In genomic region chr1:92774743-92775692, GRCm38 (mm10) we compare ENCODE assay signal across 8 mouse cellular contexts. TPM values are rescaled to one million over a fixed set of nuclear protein-coding genes. Genes with fewer than 3 reads are reported as not detected.
DNase-seq lines count a peak whose midpoint lies in the region; ATAC-seq and TF ChIP-seq lines count a peak whose summit lies in the region.

No protein-coding gene starts in this region.

- H3K27me3 ChIP-seq in hindbrain, postnatal 0 days (ENCODE audit: insufficient read depth, low read length), result no peaks in the 10 kb centered on the region
- H3K27me3 ChIP-seq in midbrain, embryonic 14.5 days (ENCODE audit: control insufficient read depth, insufficient read depth, low read length), result no peaks in the 10 kb centered on the region

- H3K4me2 ChIP-seq in hindbrain, postnatal 0 days (ENCODE audit: low read depth, low read length), result 0 out of 2 replicates have a peak overlapping the region, but pooled peaks have one; percentile 11
- no peak overlapping the region for H3K4me2 ChIP-seq in midbrain, embryonic 14.5 days (ENCODE audit: low read length)

- H3K36me3 ChIP-seq in hindbrain, postnatal 0 days (ENCODE audit: insufficient read depth, low read length), result no peaks in the 10 kb centered on the region
- no peaks in the 10 kb centered on the region for H3K36me3 ChIP-seq in midbrain, embryonic 14.5 days (ENCODE audit: control insufficient read depth, insufficient read depth, low read length)

- no peak for TF ChIP-seq CTCF in hindbrain, postnatal 0 days (IDR thresholded peaks at IDR 0.05; ENCODE audit: low read depth)

- no peak overlapping the region for H3K27ac ChIP-seq in hindbrain, postnatal 0 days
- no peak overlapping the region for H3K27ac ChIP-seq in midbrain, embryonic 14.5 days (replicated peaks; ENCODE audit: low read depth, low read length)

- no peak overlapping the region for H3K4me3 ChIP-seq in hindbrain, postnatal 0 days (ENCODE audit: low read length)
- H3K4me3 ChIP-seq in midbrain, embryonic 14.5 days (replicated peaks; ENCODE audit: low read depth, low read length), result no peak overlapping the region

- 46% methylated on average over 16 of the region's 16 CpGs for WGBS in hindbrain, postnatal 0 days
- WGBS in midbrain, embryonic 14.5 days, result 44% methylated on average over 16 of the region's 16 CpGs

- peak; percentile 58 for ATAC-seq in activated CD4-positive, CD25-positive, alpha-beta regulatory T cell, adult 4 months
- ATAC-seq in hindbrain, postnatal 0 days, result peak; percentile 22; the same call in 1 of the 2 replicates
- no peak for ATAC-seq in midbrain, embryonic 14.5 days (ENCODE audit: low FRiP score, low TSS enrichment)
- ATAC-seq in frontal cortex, adult (ENCODE audit: low TSS enrichment), result no peak; the same call in 1 of the 2 replicates

- intact Hi-C loops in heart, postnatal 25 days (cut with DNase I), result loop anchor here (5.0 kb wide), 2 partner anchors 48 to 78 kb away; no protein-coding TSS in a partner anchor

- H3K9me3 ChIP-seq in hindbrain, postnatal 0 days (ENCODE audit: low read length), result no peaks in the 10 kb centered on the region
- H3K9me3 ChIP-seq in midbrain, embryonic 14.5 days (ENCODE audit: control insufficient read depth, low read length), result no peaks in the 10 kb centered on the region

- no peak overlapping the region for H3K9ac ChIP-seq in hindbrain, postnatal 0 days (replicated peaks; ENCODE audit: low read length)
- no peak overlapping the region for H3K9ac ChIP-seq in midbrain, embryonic 14.5 days (replicated peaks; ENCODE audit: low read length)

- peak; percentile 55 to 66 for DNase-seq in heart, adult 18-20 months
- no peak for DNase-seq in heart, postnatal 25 days (ENCODE audit: low spot score)
- no peak for DNase-seq in hindbrain, postnatal 0 days (ENCODE audit: low spot score)
- DNase-seq in midbrain, embryonic 14.5 days, result peak; percentile 48
- no peak for DNase-seq in urinary bladder, adult 18-20 months (ENCODE audit: low spot score in 2 of 2)
- no peak for DNase-seq in frontal cortex, postnatal 25 days (ENCODE audit: low spot score in 2 of 2)

- peaks cover 2% of the 10 kb centered on the region; the same call in 1 of the 2 replicates for H3K4me1 ChIP-seq in hindbrain, postnatal 0 days (ENCODE audit: insufficient read depth, low read length)
- peaks cover 18% of the 10 kb centered on the region for H3K4me1 ChIP-seq in midbrain, embryonic 14.5 days (ENCODE audit: control insufficient read depth, insufficient read depth, low read length)

RNA-seq across cellular contexts. Expression of gene Gpc1, which starts 56.4 kb away (rescaled TPM):
- total RNA-seq in heart, adult 18-20 months (2021), result 100 to 1,000 TPM; 467 to 480 TPM
- total RNA-seq in heart, postnatal 25 days (2021), result 100 to 1,000 TPM; 366 to 368 TPM
- polyA plus RNA-seq in activated CD4-positive, CD25-positive, alpha-beta regulatory T cell, adult 4 months (2017; shearing (Covaris generic)), result 1 to 10 TPM; 1.6 to 2.2 TPM
- total RNA-seq in hindbrain, postnatal 0 days (2014; rRNA removed), result 196 and 215 TPM in 2 replicates
- 55.5 and 57.8 TPM in 2 replicates for polyA plus RNA-seq in hindbrain, postnatal 0 days (2015; fragmentation: Nextera tagmentation; extraction: Ambion mirVana)
- 64.8 and 65.7 TPM in 2 replicates for polyA plus RNA-seq in midbrain, embryonic 14.5 days (2014; fragmentation: Nextera tagmentation; extraction: Ambion mirVana)

Comparison
In these comparisons a context has a peak if more than half of its experiments do, and no peak if none do; other contexts are left out.
1. DNase-seq: peak in heart, adult 18-20 months (2 of 2) and midbrain, embryonic 14.5 days (single experiment); none in heart, postnatal 25 days (single experiment), hindbrain, postnatal 0 days (single experiment), urinary bladder, adult 18-20 months (0 of 2) and frontal cortex, postnatal 25 days (0 of 2).
2. ATAC-seq: peak in activated CD4-positive, CD25-positive, alpha-beta regulatory T cell, adult 4 months (single experiment) and hindbrain, postnatal 0 days (single experiment); none in midbrain, embryonic 14.5 days (single experiment) and frontal cortex, adult (single experiment).